Mouse (Mus musculus): ENCODE measurements around the gene Akr1d1. TPM values are rescaled to one million over a fixed set of nuclear protein-coding genes. Genes with fewer than 3 reads are reported as not detected.

Gene Akr1d1
- polyA plus RNA-seq, 1 experiment from 2014 or later: not detected

GRCm38 (mm10) chr6:37580476-37580875, 50.5 kb downstream of the Akr1d1 start:
- Histone ChIP-seq H3K27ac (ENCODE audit: low read depth, low read length) (no peak overlapping the region), H3K4me1 (replicated peaks; ENCODE audit: control insufficient read depth, insufficient read depth, low read length) (no peaks in the 10 kb centered on the region), H3K9me3 (ENCODE audit: control insufficient read depth, low read length) (no peaks in the 10 kb centered on the region), H3K36me3 (ENCODE audit: control insufficient read depth, insufficient read depth, low read length) (no peaks in the 10 kb centered on the region), H3K9ac (ENCODE audit: low read depth, low read length) (no peak overlapping the region), H3K27me3 (ENCODE audit: control insufficient read depth, insufficient read depth, low read length) (no peaks in the 10 kb centered on the region), H3K4me2 (replicated peaks; ENCODE audit: low read depth, low read length) (no peak overlapping the region), H3K4me3 (ENCODE audit: low read depth, low read length) (no peak overlapping the region)
- ATAC-seq (ENCODE audit: low FRiP score): no peak
- DNase-seq (ENCODE audit: low spot score): no peak
- WGBS: 70% methylated on average over 5 of the region's 5 CpGs

- Histone ChIP-seq H3K9ac (ENCODE audit: low read depth, low read length) (no peak overlapping the region), H3K4me1 (replicated peaks; ENCODE audit: control insufficient read depth, insufficient read depth, low read length) (0 out of 2 replicates have a peak, but pooled peaks cover 2% of the 10 kb centered on the region), H3K27me3 (ENCODE audit: control insufficient read depth, insufficient read depth, low read length) (no peaks in the 10 kb centered on the region), H3K4me3 (ENCODE audit: low read depth, low read length) (no peak overlapping the region), H3K4me2 (replicated peaks; ENCODE audit: low read depth, low read length) (no peak overlapping the region), H3K27ac (ENCODE audit: low read depth, low read length) (peak overlapping the region; percentile 62), H3K36me3 (ENCODE audit: control insufficient read depth, insufficient read depth, low read length) (no peaks in the 10 kb centered on the region), H3K9me3 (ENCODE audit: control insufficient read depth, low read length) (no peaks in the 10 kb centered on the region)
- DNase-seq (ENCODE audit: low spot score) (peak; percentile 92), ATAC-seq (ENCODE audit: low FRiP score) (peak; percentile 87)
- WGBS: 5% methylated on average over 4 of the region's 4 CpGs
These were observed 59.5 kb downstream of the Akr1d1 start for GRCm38 (mm10) chr6:37589340-37589962.

- Histone ChIP-seq H3K27ac (ENCODE audit: low read depth, low read length) (no peak overlapping the region), H3K4me2 (replicated peaks; ENCODE audit: low read depth, low read length) (no peak overlapping the region), H3K9ac (ENCODE audit: low read depth, low read length) (no peak overlapping the region), H3K27me3 (ENCODE audit: control insufficient read depth, insufficient read depth, low read length) (no peaks in the 10 kb centered on the region), H3K4me3 (ENCODE audit: low read depth, low read length) (no peak overlapping the region), H3K36me3 (ENCODE audit: control insufficient read depth, insufficient read depth, low read length) (no peaks in the 10 kb centered on the region), H3K9me3 (ENCODE audit: control insufficient read depth, low read length) (no peaks in the 10 kb centered on the region), H3K4me1 (replicated peaks; ENCODE audit: control insufficient read depth, insufficient read depth, low read length) (0 out of 2 replicates have a peak, but pooled peaks cover 2% of the 10 kb centered on the region)
- ATAC-seq (ENCODE audit: low FRiP score): no peak
- WGBS: 88% methylated on average over 6 of the region's 6 CpGs
- no peak for DNase-seq (ENCODE audit: low spot score)
These were observed 60.8 kb downstream of the Akr1d1 start for GRCm38 (mm10) chr6:37590800-37591199.

- ATAC-seq (ENCODE audit: low FRiP score) (peak; percentile 83), DNase-seq (ENCODE audit: low spot score) (peak; percentile 82)
- Histone ChIP-seq H3K9ac (ENCODE audit: low read depth, low read length) (peak overlapping the region; percentile 53), H3K4me1 (replicated peaks; ENCODE audit: control insufficient read depth, insufficient read depth, low read length) (0 out of 2 replicates have a peak, but pooled peaks cover 2% of the 10 kb centered on the region), H3K27me3 (ENCODE audit: control insufficient read depth, insufficient read depth, low read length) (no peaks in the 10 kb centered on the region), H3K9me3 (ENCODE audit: control insufficient read depth, low read length) (no peaks in the 10 kb centered on the region), H3K4me2 (replicated peaks; ENCODE audit: low read depth, low read length) (no peak overlapping the region; the same call in 1 of the 2 replicates), H3K4me3 (ENCODE audit: low read depth, low read length) (no peak overlapping the region), H3K36me3 (ENCODE audit: control insufficient read depth, insufficient read depth, low read length) (no peaks in the 10 kb centered on the region), H3K27ac (ENCODE audit: low read depth, low read length) (peak overlapping the region; percentile 87)
- WGBS: 35% methylated on average over 19 of the region's 19 CpGs
These were observed 62.4 kb downstream of the Akr1d1 start for GRCm38 (mm10) chr6:37592101-37593032.

GRCm38 (mm10) chr6:37593033-37593374, 63.0 kb downstream of the Akr1d1 start:
- 38% methylated on average over 6 of the region's 6 CpGs for WGBS
- no peaks in the 10 kb centered on the region for H3K9me3 ChIP-seq (ENCODE audit: control insufficient read depth, low read length)
- no peaks in the 10 kb centered on the region for H3K27me3 ChIP-seq (ENCODE audit: control insufficient read depth, insufficient read depth, low read length)
- 0 out of 2 replicates have a peak, but pooled peaks cover 2% of the 10 kb centered on the region for H3K4me1 ChIP-seq (replicated peaks; ENCODE audit: control insufficient read depth, insufficient read depth, low read length)
- no peak overlapping the region for H3K4me2 ChIP-seq (replicated peaks; ENCODE audit: low read depth, low read length)
- peak overlapping the region; percentile 87 for H3K27ac ChIP-seq (ENCODE audit: low read depth, low read length)
- ATAC-seq (ENCODE audit: low FRiP score) (0 out of 2 replicates have a peak, but pooled peaks have one; percentile 8), DNase-seq (ENCODE audit: low spot score) (no peak)
- peak overlapping the region; percentile 53; the same call in 1 of the 2 replicates for H3K9ac ChIP-seq (ENCODE audit: low read depth, low read length)
- H3K36me3 ChIP-seq (ENCODE audit: control insufficient read depth, insufficient read depth, low read length): no peaks in the 10 kb centered on the region
- no peak overlapping the region for H3K4me3 ChIP-seq (ENCODE audit: low read depth, low read length)

GRCm38 (mm10) chr6:37593551-37594089, 63.6 kb downstream of the Akr1d1 start:
- 10% methylated on average over 5 of the region's 5 CpGs for WGBS
- H3K36me3 ChIP-seq (ENCODE audit: control insufficient read depth, insufficient read depth, low read length): no peaks in the 10 kb centered on the region
- H3K4me2 ChIP-seq (replicated peaks; ENCODE audit: low read depth, low read length): no peak overlapping the region
- 0 out of 2 replicates have a peak, but pooled peaks cover 2% of the 10 kb centered on the region for H3K4me1 ChIP-seq (replicated peaks; ENCODE audit: control insufficient read depth, insufficient read depth, low read length)
- H3K9ac ChIP-seq (ENCODE audit: low read depth, low read length): peak overlapping the region; percentile 24; the same call in 1 of the 2 replicates
- no peaks in the 10 kb centered on the region for H3K9me3 ChIP-seq (ENCODE audit: control insufficient read depth, low read length)
- H3K27me3 ChIP-seq (ENCODE audit: control insufficient read depth, insufficient read depth, low read length): no peaks in the 10 kb centered on the region
- ATAC-seq (ENCODE audit: low FRiP score) (peak; percentile 31), DNase-seq (ENCODE audit: low spot score) (peak; percentile 49)
- no peak overlapping the region for H3K4me3 ChIP-seq (ENCODE audit: low read depth, low read length)
- H3K27ac ChIP-seq (ENCODE audit: low read depth, low read length): peak overlapping the region; percentile 87

- Histone ChIP-seq H3K4me1 (replicated peaks; ENCODE audit: control insufficient read depth, insufficient read depth, low read length) (0 out of 2 replicates have a peak, but pooled peaks cover under 1% of the 10 kb centered on the region), H3K4me3 (ENCODE audit: low read depth, low read length) (no peak overlapping the region), H3K36me3 (ENCODE audit: control insufficient read depth, insufficient read depth, low read length) (no peaks in the 10 kb centered on the region), H3K9me3 (ENCODE audit: control insufficient read depth, low read length) (no peaks in the 10 kb centered on the region), H3K27me3 (ENCODE audit: control insufficient read depth, insufficient read depth, low read length) (no peaks in the 10 kb centered on the region), H3K4me2 (replicated peaks; ENCODE audit: low read depth, low read length) (no peak overlapping the region), H3K27ac (ENCODE audit: low read depth, low read length) (no peak overlapping the region), H3K9ac (ENCODE audit: low read depth, low read length) (no peak overlapping the region)
- DNase-seq (ENCODE audit: low spot score): no peak
- WGBS: 68% methylated on average over 2 of the region's 2 CpGs
- ATAC-seq (ENCODE audit: low FRiP score): no peak
These were observed 67.1 kb downstream of the Akr1d1 start for GRCm38 (mm10) chr6:37597088-37597487.

GRCm38 (mm10) chr6:37598033-37598432, 68.1 kb downstream of the Akr1d1 start:
- H3K9me3 ChIP-seq (ENCODE audit: control insufficient read depth, low read length): no peaks in the 10 kb centered on the region
- no peak overlapping the region for H3K4me2 ChIP-seq (replicated peaks; ENCODE audit: low read depth, low read length)
- H3K4me3 ChIP-seq (ENCODE audit: low read depth, low read length): no peak overlapping the region
- ATAC-seq (ENCODE audit: low FRiP score): no peak
- no peaks in the 10 kb centered on the region for H3K27me3 ChIP-seq (ENCODE audit: control insufficient read depth, insufficient read depth, low read length)
- no peak overlapping the region for H3K9ac ChIP-seq (ENCODE audit: low read depth, low read length)
- DNase-seq (ENCODE audit: low spot score): no peak
- H3K36me3 ChIP-seq (ENCODE audit: control insufficient read depth, insufficient read depth, low read length): no peaks in the 10 kb centered on the region
- H3K4me1 ChIP-seq (replicated peaks; ENCODE audit: control insufficient read depth, insufficient read depth, low read length): no peaks in the 10 kb centered on the region
- H3K27ac ChIP-seq (ENCODE audit: low read depth, low read length): no peak overlapping the region

All from hindbrain, embryonic 11.5 days (tissue).